Mouse (Mus musculus): ENCODE results near the gene Gse1.

GRCm38 (mm10) chr8:120393871-120394275 lies 165.6 kb downstream of the Gse1 start:
- TF ChIP-seq MYOD1 (IDR thresholded peaks at IDR 0.05; ENCODE audit: control insufficient read depth in 1 of 3, insufficient read length in 2 of 3, low read depth in 2 of 3) = no peak
- no peak for TF ChIP-seq USF1 (IDR thresholded peaks at IDR 0.05; ENCODE audit: low read depth)
- TF ChIP-seq E2F4 (IDR thresholded peaks at IDR 0.05; ENCODE audit: insufficient read depth) = no peak
- TF ChIP-seq POLR2A (IDR thresholded peaks at IDR 0.05; ENCODE audit: insufficient read length, low read depth) = no peak

Data from myocyte (in vitro differentiated cells).